Mouse (Mus musculus) cerebellum, adult 2 months (tissue): ENCODE measurements around the gene Cpne4.

Experiments
- CTCF ChIP-seq: fragments of 200-500 bp; IDR thresholded peaks from 2 replicates; pipeline ENCODE4 v1.5.1; 2011; ENCODE audit warnings: low read depth, mild to moderate bottlenecking, control low read depth, low read length, moderate library complexity, borderline replicate concordance; ENCODE audit not compliant: insufficient read depth
- POLR2A ChIP-seq: fragments of 200-500 bp; IDR thresholded peaks from 2 replicates; pipeline ENCODE4 v1.6.1; 2011; ENCODE audit warnings: low read length, control low read depth, borderline replicate concordance; ENCODE audit not compliant: insufficient read depth

- TF ChIP-seq POLR2A = no peak
- no peak for TF ChIP-seq CTCF
Observed at GRCm38 (mm10) chr9:104652691-104653261, 105.7 kb downstream of the Cpne4 start.
